Mouse (Mus musculus) C2C12 (cell line): ENCODE results near the gene Lrrc2. TPM values are rescaled to one million over a fixed set of nuclear protein-coding genes. Genes with fewer than 3 reads are reported as not detected.

Source experiments
- H3K27me3 ChIP-seq: one replicate; pipeline ENCODE4 v1.6.1; 2011; ENCODE audit not compliant: control insufficient read depth, insufficient read depth, insufficient read length
- H3K36me3 ChIP-seq: one replicate; pipeline ENCODE4 v1.6.1; 2011; ENCODE audit not compliant: control insufficient read depth, insufficient read depth
- H3K4me3 ChIP-seq: one replicate; pipeline ENCODE4 v1.5.1; 2011; ENCODE audit warnings: mild to moderate bottlenecking, control low read depth; ENCODE audit not compliant: poor library complexity, insufficient read depth, severe bottlenecking
- H3K79me2 ChIP-seq: one replicate; pipeline ENCODE4 v1.6.1; 2011; ENCODE audit not compliant: control insufficient read depth, insufficient read depth
- H3K79me3 ChIP-seq: one replicate; pipeline ENCODE4 v1.6.1; 2011; ENCODE audit warnings: low read depth, control low read depth
- H3ac ChIP-seq: one replicate; pipeline ENCODE3; 2011; ENCODE audit warnings: low read depth; ENCODE audit not compliant: control insufficient read depth, insufficient read length
- CEBPB ChIP-seq: IDR thresholded peaks from one replicate; pipeline ENCODE4 v1.6.1; 2011; ENCODE audit warnings: low read depth, mild to moderate bottlenecking, control low read depth, moderate library complexity
- CTCF ChIP-seq: IDR thresholded peaks from one replicate; pipeline ENCODE4 v1.5.1; 2011; ENCODE audit not compliant: control insufficient read depth, insufficient read depth, insufficient read length
- FOSL1 ChIP-seq: IDR thresholded peaks from one replicate; pipeline ENCODE4 v1.8.0; 2011; ENCODE audit warnings: mild to moderate bottlenecking, low read length; ENCODE audit not compliant: poor library complexity, insufficient read depth, severe bottlenecking
- MAX ChIP-seq: IDR thresholded peaks from one replicate; pipeline ENCODE4 v1.6.1; 2011; ENCODE audit warnings: mild to moderate bottlenecking, control low read depth
- MYOD1 ChIP-seq: IDR thresholded peaks from one replicate; pipeline ENCODE4 v1.6.1; 2011; ENCODE audit warnings: low read depth; ENCODE audit not compliant: control insufficient read depth, insufficient read length
- MYOG ChIP-seq: IDR thresholded peaks from one replicate; pipeline ENCODE4 v1.6.1; 2011; ENCODE audit not compliant: control insufficient read depth, insufficient read length; ENCODE audit errors: extremely low read depth
- USF1 ChIP-seq: IDR thresholded peaks from one replicate; pipeline ENCODE4 v1.6.1; 2011; ENCODE audit warnings: low read depth, mild to moderate bottlenecking, control low read depth, moderate library complexity
- microRNA-seq: library from miRNA; unstranded; fragments of <30 nt; microRNA quantifications from one replicate; pipeline ENCODE4, GENCODE M21; 2019; ENCODE audit warnings: borderline microRNAs expressed
- polyA plus RNA-seq: library from polyadenylated mRNA; unstranded; fragments of >200 nt; fragmentation: generic; extraction: Trizol; gene quantifications from one replicate; pipeline ENCODE4 v1.2.1, GENCODE M21; 2012; ENCODE audit warnings: missing spikeins

The Lrrc2 gene
- polyA plus RNA-seq, 1 experiment = 0.01 TPM

- Histone ChIP-seq H3K27me3 (peaks cover 27% of the 10 kb centered on the region), H3ac (no peak within 1 kb of the TSS), H3K4me3 (no peak within 1 kb of the TSS), H3K79me3 (no peaks in the 10 kb centered on the region), H3K79me2 (no peaks in the 10 kb centered on the region), H3K36me3 (no peaks in the 10 kb centered on the region)
- no peak for TF ChIP-seq CTCF
These were observed 67.7 kb downstream of the Lrrc2 start, which contains the start of gene Ltf for GRCm38 (mm10) chr9:111019022-111019421. Gene Ltf (plus strand): TSS chr9:111019271.

DNA sequence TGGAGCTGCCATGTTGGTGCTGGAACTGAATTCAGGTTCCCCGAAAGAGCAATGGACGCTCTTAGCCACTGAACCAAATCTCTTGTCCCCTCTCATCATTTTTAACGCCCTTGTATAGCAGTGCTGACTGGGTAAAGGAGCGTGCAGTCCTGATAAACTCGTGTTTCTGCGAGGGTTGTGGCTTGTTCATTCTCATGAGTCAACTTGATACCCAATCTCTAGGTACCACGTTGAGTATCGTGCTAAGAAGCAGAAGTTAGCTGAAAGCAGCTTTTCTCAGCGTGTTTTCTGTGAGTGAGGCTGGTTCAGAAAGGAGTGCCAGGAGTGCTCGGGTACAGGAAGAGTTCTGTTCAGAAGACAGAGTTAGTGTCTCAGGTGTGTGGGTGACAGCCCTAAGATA lies 75.4 kb downstream of the Lrrc2 start:
- Histone ChIP-seq H3ac (no peak overlapping the region), H3K4me3 (no peak overlapping the region), H3K79me3 (no peaks in the 10 kb centered on the region), H3K36me3 (no peaks in the 10 kb centered on the region), H3K79me2 (no peaks in the 10 kb centered on the region), H3K27me3 (peaks cover 56% of the 10 kb centered on the region)
- TF ChIP-seq MYOG (no peak), USF1 (no peak), CEBPB (no peak), FOSL1 (no peak), MYOD1 (no peak), CTCF (no peak), MAX (no peak)

Small RNA genes within 50 kb of the gene (microRNA-seq; reads per million reads assigned to microRNA genes)
- gene Gm24269 = not detected

Other genes with a start within 250 kb of the Lrrc2 start
- not detected for gene Myl3, start 209.7 kb upstream of the Lrrc2 start, polyA plus RNA-seq
- gene Pth1r, start 204.4 kb upstream of the Lrrc2 start, polyA plus RNA-seq = 0.12 TPM
- not detected for gene Prss42, start 153.4 kb upstream of the Lrrc2 start, polyA plus RNA-seq
- not detected for gene Prss44, start 137.6 kb upstream of the Lrrc2 start, polyA plus RNA-seq
- gene Prss43, start 124.9 kb upstream of the Lrrc2 start, polyA plus RNA-seq = not detected
- not detected for gene Prss45, start 117.0 kb upstream of the Lrrc2 start, polyA plus RNA-seq
- 0.12 TPM for gene Prss46, start 107.0 kb upstream of the Lrrc2 start, polyA plus RNA-seq
- gene Prss50, start 93.6 kb upstream of the Lrrc2 start, polyA plus RNA-seq = 0.04 TPM
- 2.6 TPM for gene Als2cl, start 71.7 kb upstream of the Lrrc2 start, polyA plus RNA-seq
- not detected for gene Tmie, start 71.4 kb upstream of the Lrrc2 start, polyA plus RNA-seq
- gene Fam240a, start 34.7 kb upstream of the Lrrc2 start, polyA plus RNA-seq = not detected
- not detected for gene Tdgf1, start 5.4 kb upstream of the Lrrc2 start, polyA plus RNA-seq
- gene Rtp3, start 39.0 kb downstream of the Lrrc2 start, polyA plus RNA-seq = not detected
- not detected for gene Ltf, start 67.7 kb downstream of the Lrrc2 start, polyA plus RNA-seq
- gene Ccrl2, start 106.0 kb downstream of the Lrrc2 start, polyA plus RNA-seq = not detected
- 29.4 TPM for gene Lrrfip2, start 166.0 kb downstream of the Lrrc2 start, polyA plus RNA-seq